Mouse (Mus musculus) limb, embryonic 15.5 days (tissue): ENCODE measurements at regions not wholly inside any gene's neighbourhood (a gene's known extent, or its start where the extent isn't known, plus 50 kb on each side); places are given as distances from the start of the nearest gene placed in this dataset.

Experiments
- ATAC-seq: fragments of 200-750 bp; cut with Nextera tagmentation; 2 replicates; pipeline ENCODE4 v1.8.0; 2017; ENCODE audit warnings: low read depth, moderate TSS enrichment; ENCODE audit not compliant: insufficient number of reproducible peaks, low FRiP score, low TSS enrichment
- H3K27ac ChIP-seq: fragments of 300-500 bp; sonication (generic); 2 replicates; pipeline ENCODE4 v1.5.1; 2015; ENCODE audit warnings: moderate library complexity, mild to moderate bottlenecking, inconsistent platforms
- H3K27me3 ChIP-seq: fragments of 300-500 bp; sonication (generic); 2 replicates; pipeline ENCODE4 v1.6.1; 2015; ENCODE audit warnings: inconsistent platforms
- H3K36me3 ChIP-seq: fragments of 300-500 bp; sonication (generic); 2 replicates; pipeline ENCODE4 v1.6.1; 2015; ENCODE audit warnings: inconsistent platforms
- H3K4me1 ChIP-seq: fragments of 300-500 bp; sonication (generic); 2 replicates; pipeline ENCODE4 v1.6.1; 2015; ENCODE audit warnings: inconsistent platforms
- H3K4me2 ChIP-seq: fragments of 300-500 bp; sonication (generic); 2 replicates; pipeline ENCODE4 v1.6.1; 2015; ENCODE audit warnings: mild to moderate bottlenecking, inconsistent platforms
- H3K4me3 ChIP-seq: fragments of 300-500 bp; sonication (generic); 2 replicates; pipeline ENCODE4 v1.5.1; 2015; ENCODE audit warnings: mild to moderate bottlenecking, inconsistent platforms
- H3K9ac ChIP-seq: fragments of 300-500 bp; sonication (generic); 2 replicates; pipeline ENCODE4 v1.6.1; 2015; ENCODE audit warnings: inconsistent platforms
- H3K9me3 ChIP-seq: fragments of 300-500 bp; sonication (generic); 2 replicates; pipeline ENCODE4 v1.6.1; 2016; ENCODE audit warnings: inconsistent platforms
- WGBS: fragments of 180-500 bp; shearing (Covaris S2); methylation state at CpG from one replicate; pipeline ENCODE4 v1.1.7; 2015; 5-methylcytosine and 5-hydroxymethylcytosine counted together

DNA sequence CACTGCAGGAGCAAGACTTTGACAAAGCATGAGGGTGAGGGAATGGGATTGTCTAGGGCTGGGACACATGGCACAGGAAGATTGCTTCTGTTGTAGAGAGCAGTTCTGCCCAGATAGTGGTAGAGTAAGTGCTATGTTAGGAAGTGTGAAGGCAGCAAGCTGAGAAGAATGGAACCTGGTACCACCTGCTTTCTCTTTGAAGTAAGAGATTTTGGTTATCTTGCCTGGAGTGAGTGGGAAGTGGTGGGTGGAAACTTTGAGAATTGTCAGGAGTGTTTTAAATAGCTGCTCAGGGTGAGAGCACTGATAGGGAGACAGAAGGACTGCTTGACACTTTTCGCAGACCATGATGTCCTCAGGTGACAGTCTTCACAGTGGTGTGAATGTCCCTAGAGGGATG, 81.0 kb upstream of the Fam49a start:
- Histone ChIP-seq H3K9me3 (no peaks in the 10 kb centered on the region), H3K27ac (no peak overlapping the region), H3K4me2 (no peak overlapping the region), H3K9ac (no peak overlapping the region), H3K36me3 (no peaks in the 10 kb centered on the region), H3K27me3 (no peaks in the 10 kb centered on the region), H3K4me1 (peaks cover 7% of the 10 kb centered on the region), H3K4me3 (no peak overlapping the region)
- WGBS, result 59% methylated on average over 1 of the region's 1 CpGs
- no peak for ATAC-seq

DNA sequence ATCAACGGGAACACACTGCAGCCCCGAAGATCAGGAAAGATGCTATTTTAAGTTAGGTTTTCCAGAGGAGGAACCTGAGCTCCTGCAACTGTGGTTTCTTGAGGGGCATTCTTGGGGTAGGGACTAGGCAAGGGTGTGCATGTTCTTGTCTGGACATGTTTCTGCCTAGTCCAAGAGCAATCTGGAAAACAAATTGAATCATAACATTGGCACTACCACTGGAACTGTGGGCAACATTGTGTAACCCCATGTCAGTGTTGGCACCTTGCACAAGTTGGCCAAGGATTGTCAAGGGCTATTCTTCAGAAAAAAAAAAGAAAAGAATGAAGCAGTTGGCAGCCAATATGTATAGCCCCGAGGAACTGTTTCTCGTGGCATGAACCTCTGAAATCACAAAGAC, 80.3 kb upstream of the Fam49a start:
- no peak overlapping the region for H3K4me2 ChIP-seq
- peaks cover 3% of the 10 kb centered on the region for H3K4me1 ChIP-seq
- WGBS, result 89% methylated on average over 4 of the region's 4 CpGs
- no peaks in the 10 kb centered on the region for H3K9me3 ChIP-seq
- H3K27ac ChIP-seq, result no peak overlapping the region
- no peaks in the 10 kb centered on the region for H3K36me3 ChIP-seq
- H3K27me3 ChIP-seq, result no peaks in the 10 kb centered on the region
- no peak overlapping the region for H3K4me3 ChIP-seq
- no peak for ATAC-seq
- H3K9ac ChIP-seq, result no peak overlapping the region

DNA sequence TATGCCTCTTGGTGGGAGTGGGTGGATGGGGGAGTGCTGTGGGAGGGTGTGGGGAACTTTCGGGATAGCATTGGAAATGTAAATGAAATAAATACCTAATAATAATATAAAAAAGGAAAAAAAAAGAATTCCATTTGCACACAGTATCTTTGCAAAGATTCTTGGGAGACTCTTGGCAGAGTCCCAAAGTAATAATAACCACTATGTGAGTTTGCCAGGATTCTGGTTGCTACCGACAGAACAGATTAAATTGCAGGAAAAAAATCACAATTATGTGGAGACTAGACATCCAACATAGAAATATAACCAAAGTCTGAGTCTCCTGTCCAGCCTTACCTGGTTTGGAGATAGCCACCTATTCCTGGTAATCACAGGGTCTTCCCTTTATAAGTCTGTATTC, 75.6 kb upstream of the Fam49a start:
- H3K4me2 ChIP-seq, result no peak overlapping the region
- no peaks in the 10 kb centered on the region for H3K4me1 ChIP-seq
- no peak overlapping the region for H3K27ac ChIP-seq
- WGBS, result 48% methylated on average over 2 of the region's 2 CpGs
- no peak for ATAC-seq
- no peaks in the 10 kb centered on the region for H3K9me3 ChIP-seq
- no peaks in the 10 kb centered on the region for H3K27me3 ChIP-seq
- H3K9ac ChIP-seq, result no peak overlapping the region
- no peaks in the 10 kb centered on the region for H3K36me3 ChIP-seq
- no peak overlapping the region for H3K4me3 ChIP-seq

DNA sequence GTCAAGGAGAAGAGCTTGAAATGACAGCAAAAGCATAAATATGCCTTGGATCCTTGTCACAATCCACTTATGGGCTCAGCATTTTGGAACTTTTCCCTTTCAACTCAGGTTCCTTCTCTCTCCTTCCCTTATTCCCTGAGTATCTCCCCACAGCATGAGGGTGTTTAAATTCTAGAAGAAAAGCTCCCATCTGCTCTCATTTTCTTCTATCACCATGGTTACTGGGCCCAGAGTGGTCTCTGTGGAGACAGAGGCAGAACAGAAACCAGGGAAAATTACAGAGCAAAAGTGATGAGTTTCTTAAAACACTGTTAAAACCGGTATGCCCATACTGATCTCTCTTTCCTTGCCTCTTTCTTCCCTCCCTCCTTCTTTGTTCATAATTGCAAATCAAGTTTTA, 66.9 kb upstream of the Fam49a start:
- no peak for ATAC-seq
- Histone ChIP-seq H3K27ac (no peak overlapping the region), H3K9ac (no peak overlapping the region), H3K36me3 (no peaks in the 10 kb centered on the region), H3K4me3 (no peak overlapping the region), H3K4me2 (no peak overlapping the region), H3K4me1 (no peaks in the 10 kb centered on the region), H3K27me3 (no peaks in the 10 kb centered on the region), H3K9me3 (no peaks in the 10 kb centered on the region)
- 84% methylated on average over 1 of the region's 1 CpGs for WGBS

DNA sequence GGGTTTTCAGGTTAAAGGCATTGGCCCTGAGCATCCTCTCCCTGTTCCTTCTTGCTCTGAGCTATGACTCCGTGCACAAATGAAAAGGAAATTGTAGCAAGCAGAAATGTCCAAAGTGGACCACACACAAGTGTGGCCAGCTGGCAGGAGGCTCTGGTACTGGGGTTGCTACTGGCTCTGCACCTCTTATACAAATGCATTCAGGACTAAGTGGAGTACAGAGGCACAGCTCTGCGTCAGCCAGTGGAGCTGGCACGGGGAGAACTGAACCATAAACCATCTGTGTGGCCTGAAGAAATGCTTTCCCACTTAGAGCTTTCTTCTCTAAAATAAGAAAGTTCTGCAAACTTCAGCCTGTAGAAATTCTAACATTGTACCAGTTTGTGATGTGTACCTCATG, 65.3 kb upstream of the Fam49a start:
- Histone ChIP-seq H3K4me1 (no peaks in the 10 kb centered on the region), H3K36me3 (no peaks in the 10 kb centered on the region), H3K27me3 (no peaks in the 10 kb centered on the region), H3K27ac (no peak overlapping the region), H3K4me2 (no peak overlapping the region), H3K4me3 (no peak overlapping the region), H3K9me3 (no peaks in the 10 kb centered on the region), H3K9ac (no peak overlapping the region)
- peak; percentile 72; the same call in 1 of the 2 replicates for ATAC-seq
- 61% methylated on average over 3 of the region's 3 CpGs for WGBS

DNA sequence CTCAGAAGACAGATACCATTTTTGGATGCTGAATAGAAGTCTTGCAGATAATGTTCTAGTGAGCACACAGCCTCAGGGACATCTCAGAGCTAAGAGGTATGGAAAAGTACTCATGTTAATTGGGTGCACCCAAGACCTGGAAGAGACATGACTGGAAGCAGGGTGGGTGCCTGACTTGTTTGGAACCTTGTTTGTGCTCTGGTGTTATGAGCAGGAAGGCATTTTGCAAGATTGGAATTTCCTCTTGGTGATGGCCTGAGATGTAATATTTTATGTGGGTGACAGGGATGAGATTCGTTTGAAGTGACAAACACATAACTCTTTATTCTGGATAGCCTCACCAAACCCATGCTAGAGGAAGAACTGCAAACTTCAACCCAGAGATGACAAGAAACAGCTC, 53.7 kb upstream of the Fam49a start:
- H3K36me3 ChIP-seq, result no peaks in the 10 kb centered on the region
- no peak overlapping the region for H3K4me3 ChIP-seq
- H3K4me1 ChIP-seq, result no peaks in the 10 kb centered on the region
- H3K4me2 ChIP-seq, result no peak overlapping the region
- ATAC-seq, result no peak
- 36% methylated on average over 1 of the region's 1 CpGs for WGBS
- H3K9ac ChIP-seq, result no peak overlapping the region
- H3K9me3 ChIP-seq, result no peaks in the 10 kb centered on the region
- no peaks in the 10 kb centered on the region for H3K27me3 ChIP-seq
- no peak overlapping the region for H3K27ac ChIP-seq
